Mouse (Mus musculus): ENCODE data around the gene 2610301B20Rik.

DNA sequence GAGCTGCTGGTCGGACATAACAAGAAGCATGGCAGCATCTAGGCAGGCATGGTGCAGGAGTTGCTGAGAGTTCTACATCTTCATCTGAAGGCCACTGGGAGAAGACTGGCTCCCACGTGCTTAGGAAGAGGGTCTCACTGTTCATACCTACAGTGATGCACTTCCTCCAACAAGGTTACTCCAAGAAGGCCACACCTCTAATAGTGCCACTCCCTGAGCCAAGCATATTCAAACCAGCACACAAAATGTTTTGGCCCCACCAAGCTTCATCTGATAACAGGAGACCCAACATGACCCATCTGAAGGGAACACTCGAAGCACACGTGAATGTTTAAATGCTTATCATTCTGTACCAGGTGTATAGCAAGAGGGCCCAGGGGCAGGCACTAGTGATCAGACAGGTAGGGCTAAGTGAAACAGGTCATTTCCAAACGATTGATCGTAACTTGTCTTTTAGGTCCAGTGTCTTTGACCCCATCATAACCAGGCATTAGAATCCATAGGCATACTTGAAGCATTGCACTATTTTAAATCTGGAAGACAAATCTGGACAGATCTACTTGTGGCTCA, 37.7 kb downstream of the 2610301B20Rik start:
- no peak for TF ChIP-seq CTCF (IDR thresholded peaks at IDR 0.05 in 2 of 3, conservative IDR thresholded peaks at IDR 0.05 in 1 of 3; ENCODE audit: control insufficient read depth in 1 of 3, insufficient read depth in 1 of 3, low read depth in 2 of 3, low read length in 3 of 3, poor library complexity in 1 of 3, severe bottlenecking in 1 of 3)
- no peak for TF ChIP-seq EP300 (IDR thresholded peaks at IDR 0.05; ENCODE audit: low read depth in 1 of 2, low read length in 2 of 2)
- no peak for TF ChIP-seq JUND (IDR thresholded peaks at IDR 0.05; ENCODE audit: low read depth, low read length)
- TF ChIP-seq POLR2AphosphoS2 (IDR thresholded peaks at IDR 0.05; ENCODE audit: low read length), result no peak
- no peak for TF ChIP-seq CHD2 (IDR thresholded peaks at IDR 0.05; ENCODE audit: low read length)
- no peak for TF ChIP-seq USF2 (IDR thresholded peaks at IDR 0.05; ENCODE audit: borderline replicate concordance in 1 of 2, insufficient read depth in 1 of 2, low read depth in 1 of 2, low read length in 2 of 2)
- no peak for TF ChIP-seq UBTF (IDR thresholded peaks at IDR 0.05; ENCODE audit: borderline replicate concordance, insufficient read depth, low read depth, low read length)
- no peak for TF ChIP-seq MAX (IDR thresholded peaks at IDR 0.05; ENCODE audit: low read length)
- TF ChIP-seq ZMIZ1 (IDR thresholded peaks at IDR 0.05; ENCODE audit: low read depth, low read length), result no peak
- TF ChIP-seq POLR2AphosphoS5 (IDR thresholded peaks at IDR 0.05; ENCODE audit: borderline replicate concordance, low read depth, low read length), result no peak
- TF ChIP-seq GATA1 (IDR thresholded peaks at IDR 0.05; ENCODE audit: low read depth, low read length), result no peak
